Mouse (Mus musculus) MEL (cell line): ENCODE results near the gene Pi4ka. TPM values are rescaled to one million over a fixed set of nuclear protein-coding genes. Genes with fewer than 3 reads are reported as not detected.

Source experiments
- DNase-seq: peaks from one replicate; pipeline ENCODE4 v3.0.0; 2011; ENCODE audit warnings: low read depth, low spot score
- H3K27ac ChIP-seq: 2 replicates; pipeline ENCODE4 v1.5.1; 2012; ENCODE audit warnings: low read depth, mild to moderate bottlenecking, control low read depth, low read length, moderate library complexity; ENCODE audit not compliant: control insufficient read depth
- H3K27me3 ChIP-seq, 2 experiments: fragments of 150-350 bp in 1 of 2; sonication (generic) in 1 of 2; 2 replicates each; pipeline ENCODE4 v1.6.1; 2012; ENCODE audit warnings: low read length in 2 of 2, mild to moderate bottlenecking in 2 of 2, improper control_type of control experiment in 1 of 2, moderate library complexity in 1 of 2; ENCODE audit not compliant: insufficient read depth in 2 of 2, control insufficient read depth in 1 of 2
- H3K36me3 ChIP-seq, 2 experiments: 2 replicates each; pipeline ENCODE4 v1.6.1; 2012 to 2014; ENCODE audit warnings: low read length in 2 of 2, improper control_type of control experiment in 1 of 2, inconsistent platforms in 1 of 2, mild to moderate bottlenecking in 1 of 2; ENCODE audit not compliant: insufficient read depth in 2 of 2, control insufficient read depth in 1 of 2
- H3K4me1 ChIP-seq, 2 experiments: fragments of 150-350 bp in 1 of 2; sonication (generic) in 1 of 2; 2 replicates each; pipeline ENCODE4 v1.6.1; 2012; ENCODE audit warnings: low read length in 2 of 2, improper control_type of control experiment in 1 of 2, mild to moderate bottlenecking in 1 of 2; ENCODE audit not compliant: insufficient read depth in 2 of 2, control insufficient read depth in 1 of 2
- H3K4me3 ChIP-seq, 2 experiments: fragments of 150-350 bp in 1 of 2; sonication (generic) in 1 of 2; 2 replicates each; pipeline ENCODE4 v1.5.1; 2012; ENCODE audit warnings: low read depth in 2 of 2, low read length in 2 of 2, mild to moderate bottlenecking in 2 of 2, moderate library complexity in 2 of 2, control low read depth in 1 of 2, improper control_type of control experiment in 1 of 2; ENCODE audit not compliant: control insufficient read depth in 1 of 2, insufficient read depth in 1 of 2
- H3K79me2 ChIP-seq: 2 replicates; pipeline ENCODE4 v1.6.1; 2012; ENCODE audit warnings: mild to moderate bottlenecking, low read length, moderate library complexity; ENCODE audit not compliant: control insufficient read depth, poor library complexity, insufficient read depth
- H3K9ac ChIP-seq: 2 replicates; pipeline ENCODE4 v1.6.1; 2012; ENCODE audit warnings: low read depth, mild to moderate bottlenecking, control low read depth, low read length, moderate library complexity; ENCODE audit not compliant: control insufficient read depth, poor library complexity, severe bottlenecking
- H3K9me3 ChIP-seq: fragments of 150-350 bp; sonication (generic); replicated peaks from 2 replicates; pipeline ENCODE4 v1.6.1; 2012; ENCODE audit warnings: mild to moderate bottlenecking, low read length, improper control_type of control experiment, moderate library complexity; ENCODE audit not compliant: insufficient read depth
- BHLHE40 ChIP-seq: IDR thresholded peaks from 2 replicates; pipeline ENCODE4 v1.6.1; 2012; ENCODE audit warnings: low read depth, mild to moderate bottlenecking, inconsistent platforms, low read length, improper control_type of control experiment, borderline replicate concordance
- CHD1 ChIP-seq: IDR thresholded peaks from 2 replicates; pipeline ENCODE4 v1.6.1; 2012; ENCODE audit warnings: low read depth, mild to moderate bottlenecking, inconsistent platforms, low read length, improper control_type of control experiment
- CHD2 ChIP-seq: IDR thresholded peaks from 2 replicates; pipeline ENCODE4 v1.6.1; 2011; ENCODE audit warnings: low read length, improper control_type of control experiment
- ELF1 ChIP-seq: IDR thresholded peaks from 2 replicates; pipeline ENCODE4 v1.6.1; 2014; ENCODE audit warnings: low read depth, mild to moderate bottlenecking, inconsistent platforms, low read length, improper control_type of control experiment, moderate library complexity
- EP300 ChIP-seq, 2 experiments: IDR thresholded peaks; 2 replicates each; pipeline ENCODE4 v1.6.1; 2011; ENCODE audit warnings: improper control_type of control experiment in 2 of 2, low read length in 2 of 2, low read depth in 1 of 2, mild to moderate bottlenecking in 1 of 2
- ETS1 ChIP-seq: IDR thresholded peaks from 2 replicates; pipeline ENCODE4 v1.6.1; 2012; ENCODE audit warnings: low read depth, mild to moderate bottlenecking, inconsistent platforms, low read length, improper control_type of control experiment, moderate library complexity
- GABPA ChIP-seq: IDR thresholded peaks from 2 replicates; pipeline ENCODE4 v1.6.1; 2012; ENCODE audit warnings: low read depth, mild to moderate bottlenecking, inconsistent platforms, low read length, improper control_type of control experiment, moderate library complexity
- GATA1 ChIP-seq: IDR thresholded peaks from 2 replicates; pipeline ENCODE4 v1.6.1; 2011; ENCODE audit warnings: low read depth, low read length, improper control_type of control experiment
- JUND ChIP-seq: IDR thresholded peaks from 2 replicates; pipeline ENCODE4 v1.6.1; 2011; ENCODE audit warnings: low read depth, mild to moderate bottlenecking, improper control_type of control experiment, low read length
- KAT2A ChIP-seq: conservative IDR thresholded peaks from 2 replicates; pipeline ENCODE4 v1.6.1; 2012; ENCODE audit warnings: low read depth, low read length, improper control_type of control experiment, inconsistent platforms
- MAFK ChIP-seq: IDR thresholded peaks from 2 replicates; pipeline ENCODE4 v1.6.1; 2011; ENCODE audit warnings: low read depth, mild to moderate bottlenecking, low read length, improper control_type of control experiment, borderline replicate concordance
- MAZ ChIP-seq: IDR thresholded peaks from 2 replicates; pipeline ENCODE4 v1.6.1; 2012; ENCODE audit warnings: low read depth, mild to moderate bottlenecking, inconsistent platforms, low read length, improper control_type of control experiment
- MEF2A ChIP-seq: IDR thresholded peaks from 2 replicates; pipeline ENCODE4 v1.6.1; 2014; ENCODE audit warnings: low read depth, mild to moderate bottlenecking, inconsistent platforms, low read length, improper control_type of control experiment; ENCODE audit not compliant: poor library complexity, insufficient replicate concordance, severe bottlenecking; ENCODE audit errors: extremely low read depth
- MXI1 ChIP-seq: IDR thresholded peaks from 2 replicates; pipeline ENCODE4 v1.6.1; 2011; ENCODE audit warnings: mild to moderate bottlenecking, low read depth, low read length, improper control_type of control experiment
- MYB ChIP-seq: IDR thresholded peaks from 2 replicates; pipeline ENCODE4 v1.6.1; 2011; ENCODE audit warnings: mild to moderate bottlenecking, low read depth, low read length, improper control_type of control experiment
- MYC ChIP-seq: IDR thresholded peaks from 2 replicates; pipeline ENCODE4 v1.6.1; 2011; ENCODE audit warnings: low read depth, mild to moderate bottlenecking, low read length, improper control_type of control experiment, moderate library complexity
- NELFE ChIP-seq: IDR thresholded peaks from 2 replicates; pipeline ENCODE4 v1.6.1; 2011; ENCODE audit warnings: low read depth, low read length, improper control_type of control experiment
- NRF1 ChIP-seq: IDR thresholded peaks from 2 replicates; pipeline ENCODE4 v1.6.1; 2014; ENCODE audit warnings: low read depth, mild to moderate bottlenecking, inconsistent platforms, low read length, improper control_type of control experiment, moderate library complexity; ENCODE audit not compliant: poor library complexity, insufficient read depth, severe bottlenecking
- POLR2A ChIP-seq, 2 experiments: IDR thresholded peaks; 2 replicates each; pipeline ENCODE4 v1.6.1; 2011 to 2012; ENCODE audit warnings: low read length in 2 of 2, mild to moderate bottlenecking in 2 of 2, control low read depth in 1 of 2, improper control_type of control experiment in 1 of 2, low read depth in 1 of 2, moderate library complexity in 1 of 2; ENCODE audit not compliant: control insufficient read depth in 1 of 2, insufficient read depth in 1 of 2, poor library complexity in 1 of 2
- RAD21 ChIP-seq: IDR thresholded peaks from 2 replicates; pipeline ENCODE4 v1.6.1; 2011; ENCODE audit warnings: mild to moderate bottlenecking, low read depth, low read length, improper control_type of control experiment
- RCOR1 ChIP-seq: IDR thresholded peaks from 2 replicates; pipeline ENCODE4 v1.6.1; 2012; ENCODE audit warnings: low read depth, mild to moderate bottlenecking, inconsistent platforms, low read length, improper control_type of control experiment
- SIN3A ChIP-seq: IDR thresholded peaks from 2 replicates; pipeline ENCODE4 v1.6.1; 2012; ENCODE audit warnings: low read length, improper control_type of control experiment, inconsistent platforms
- SMC3 ChIP-seq: IDR thresholded peaks from 2 replicates; pipeline ENCODE4 v1.6.1; 2011; ENCODE audit warnings: low read depth, low read length, improper control_type of control experiment
- TBP ChIP-seq: IDR thresholded peaks from 2 replicates; pipeline ENCODE4 v1.8.0; 2011; ENCODE audit warnings: low read depth, low read length, improper control_type of control experiment
- UBTF ChIP-seq: IDR thresholded peaks from 2 replicates; pipeline ENCODE4 v1.6.1; 2012; ENCODE audit warnings: low read depth, mild to moderate bottlenecking, inconsistent platforms, low read length, improper control_type of control experiment, moderate library complexity, borderline replicate concordance; ENCODE audit not compliant: insufficient read depth
- USF1 ChIP-seq: IDR thresholded peaks from 2 replicates; pipeline ENCODE4 v1.6.1; 2014; ENCODE audit warnings: low read depth, mild to moderate bottlenecking, inconsistent platforms, low read length, improper control_type of control experiment, moderate library complexity
- ZC3H11A ChIP-seq: IDR thresholded peaks from 2 replicates; pipeline ENCODE4 v1.6.1; 2012; ENCODE audit warnings: low read depth, mild to moderate bottlenecking, inconsistent platforms, low read length, improper control_type of control experiment
- ZKSCAN1 ChIP-seq: IDR thresholded peaks from 2 replicates; pipeline ENCODE4 v1.6.1; 2012; ENCODE audit warnings: low read depth, mild to moderate bottlenecking, inconsistent platforms, low read length, improper control_type of control experiment, moderate library complexity
- ZMIZ1 ChIP-seq: IDR thresholded peaks from 2 replicates; pipeline ENCODE4 v1.6.1; 2012; ENCODE audit warnings: low read depth, mild to moderate bottlenecking, inconsistent platforms, low read length, improper control_type of control experiment, moderate library complexity
- ZNF384 ChIP-seq: IDR thresholded peaks from 2 replicates; pipeline ENCODE4 v1.6.1; 2012; ENCODE audit warnings: low read depth, mild to moderate bottlenecking, inconsistent platforms, low read length, improper control_type of control experiment
- polyA plus RNA-seq, 2 experiments: library from polyadenylated mRNA; stranded (reverse) in 1 of 2; unstranded in 1 of 2; fragments of >175 nt in 1 of 2; fragments of >200 nt in 1 of 2; gene quantifications; 2 replicates each; pipeline versions ENCODE4 v1.2.1 to v1.2.4; 2012; ENCODE audit warnings: low replicate concordance in 2 of 2, low read depth in 1 of 2; ENCODE audit not compliant: insufficient read length in 2 of 2, insufficient read depth in 1 of 2, missing spikeins in 1 of 2
- total RNA-seq: library from RNA; depleted of rRNA; stranded (reverse); fragments of 300-350 nt; gene quantifications from 2 replicates; pipeline ENCODE4 v1.2.3, GENCODE M21; 2012

The Pi4ka gene
- total and polyA plus RNA-seq, 3 experiments, result 25.0 to 286 (median 73.1) TPM

DNA sequence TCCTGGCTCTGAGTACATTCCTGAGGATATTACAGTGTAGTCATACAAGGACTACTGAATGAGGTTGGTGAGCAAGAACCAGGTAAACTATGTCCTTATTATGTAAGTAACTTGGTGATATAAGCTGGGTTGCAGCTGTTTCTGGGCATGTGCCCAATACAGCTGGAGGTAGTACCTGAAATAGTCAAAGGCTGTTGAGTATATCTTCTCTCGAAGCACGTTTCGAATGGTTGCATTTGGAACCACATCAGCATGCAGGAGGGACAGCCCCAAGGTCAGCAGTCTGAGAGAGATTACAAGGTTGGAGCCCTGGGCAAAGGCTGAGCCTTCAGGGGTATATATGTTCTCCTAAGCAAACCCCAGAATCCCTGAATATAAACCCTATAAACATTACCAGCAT, 105.3 kb downstream of the Pi4ka start:
- Histone ChIP-seq H3K27ac (no peak overlapping the region), H3K4me3 (no peak overlapping the region), H3K79me2 (no peaks in the 10 kb centered on the region), H3K27me3 (no peaks in the 10 kb centered on the region), H3K9me3 (no peaks in the 10 kb centered on the region), H3K4me1 (no peaks in the 10 kb centered on the region), H3K9ac (no peak overlapping the region), H3K36me3 (peaks cover 0 to 3% of the 10 kb centered on the region in 2 experiments; a peak in 2 of 4 replicates)
- TF ChIP-seq ZMIZ1 (no peak), GABPA (no peak), TBP (no peak), SMC3 (no peak), MAZ (no peak), MEF2A (no peak), POLR2A (IDR thresholded peaks at IDR 0.05; ENCODE audit: control insufficient read depth in 1 of 2, insufficient read depth in 1 of 2, low read depth in 1 of 2, low read length in 2 of 2, poor library complexity in 1 of 2) (no peak), ELF1 (no peak), RAD21 (no peak), SIN3A (no peak), ETS1 (no peak), BHLHE40 (no peak), RCOR1 (no peak), KAT2A (no peak), ZNF384 (no peak), USF1 (no peak), MYC (no peak), EP300 (IDR thresholded peaks at IDR 0.05; ENCODE audit: low read depth in 1 of 2, low read length in 2 of 2) (no peak)
- DNase-seq, result no peak

DNA sequence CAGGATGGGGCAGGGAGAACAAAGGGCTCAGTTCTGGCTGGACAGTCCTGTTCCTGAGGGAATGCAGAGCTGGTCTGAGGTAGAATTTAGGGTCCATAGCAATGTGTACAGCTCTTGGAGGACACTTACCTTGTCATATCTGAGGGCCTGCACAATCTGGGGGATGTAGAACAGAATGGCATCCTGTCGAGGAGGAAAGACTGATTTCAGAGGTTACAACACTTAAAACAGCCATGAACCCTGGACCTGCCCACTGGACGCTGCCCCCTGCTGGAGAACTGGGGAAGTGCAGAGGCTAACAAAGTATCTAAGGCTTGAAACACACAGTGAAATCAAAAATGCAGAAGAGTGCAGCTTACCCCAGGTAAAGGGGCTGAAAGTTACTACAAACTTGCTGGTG, 113.4 kb downstream of the Pi4ka start:
- Histone ChIP-seq H3K36me3 (no peaks in the 10 kb centered on the region), H3K4me1 (no peaks in the 10 kb centered on the region), H3K27me3 (no peaks in the 10 kb centered on the region), H3K9ac (no peak overlapping the region), H3K79me2 (no peaks in the 10 kb centered on the region), H3K27ac (no peak overlapping the region), H3K9me3 (no peaks in the 10 kb centered on the region), H3K4me3 (no peak overlapping the region)
- peak; percentile 82 for DNase-seq
- 0 out of 2 replicates have a peak, but pooled peaks have one; percentile 10 for TF ChIP-seq BHLHE40
- TF ChIP-seq CHD2, result no peak
- TF ChIP-seq RCOR1, result 0 out of 2 replicates have a peak, but pooled peaks have one; percentile 30
- TF ChIP-seq SMC3, result peak; percentile 97
- TF ChIP-seq MAFK, result no peak
- no peak for TF ChIP-seq NRF1
- no peak for TF ChIP-seq CHD1
- TF ChIP-seq JUND, result no peak
- no peak for TF ChIP-seq ZKSCAN1
- TF ChIP-seq MYB, result no peak
- TF ChIP-seq EP300 (IDR thresholded peaks at IDR 0.05; ENCODE audit: low read depth in 1 of 2, low read length in 2 of 2), result no peak
- TF ChIP-seq ZC3H11A, result peak; percentile 81
- no peak for TF ChIP-seq GATA1
- no peak; the same call in 1 of the 2 replicates for TF ChIP-seq NELFE
- TF ChIP-seq ELF1, result no peak
- 0 out of 2 replicates have a peak, but pooled peaks have one; percentile 19 for TF ChIP-seq SIN3A
- TF ChIP-seq TBP, result no peak
- no peak for TF ChIP-seq USF1
- TF ChIP-seq POLR2A (IDR thresholded peaks at IDR 0.05; ENCODE audit: control insufficient read depth in 1 of 2, insufficient read depth in 1 of 2, low read depth in 1 of 2, low read length in 2 of 2, poor library complexity in 1 of 2), result no peak
- peak; percentile 72 for TF ChIP-seq RAD21
- TF ChIP-seq MEF2A, result no peak
- TF ChIP-seq UBTF, result no peak
- TF ChIP-seq MXI1, result no peak
